Mouse (Mus musculus): Measurements from ENCODE around the gene Hrc. TPM values are rescaled to one million over a fixed set of nuclear protein-coding genes. Genes with fewer than 3 reads are reported as not detected.

Gene Hrc
- total and polyA plus RNA-seq, 3 experiments = 0.10 to 0.21 TPM; not detected in 1

- TF ChIP-seq ZNF384 (IDR thresholded peaks at IDR 0.05; ENCODE audit: low read depth, low read length) = no peak
- peak; percentile 85 for TF ChIP-seq POLR2AphosphoS2 (IDR thresholded peaks at IDR 0.05; ENCODE audit: low read depth, low read length)
- no peak within 1 kb of the TSS for H3K4me3 ChIP-seq (replicated peaks in 1 of 3; ENCODE audit: low read depth in 2 of 3, low read length in 2 of 3, poor library complexity in 1 of 3)
- peaks cover 6 to 16% of the 10 kb centered on the region in 2 experiments for H3K4me1 ChIP-seq (ENCODE audit: control insufficient read depth in 1 of 2, insufficient read depth in 2 of 2)
- no peak within 1 kb of the TSS for H3K9ac ChIP-seq (ENCODE audit: insufficient read depth, low read depth)
- H3K27ac ChIP-seq (ENCODE audit: insufficient read depth, low read depth) = no peak within 1 kb of the TSS
- peaks cover 9% of the 10 kb centered on the region for H3K27me3 ChIP-seq (replicated peaks)
- no peak within 1 kb of the TSS for H3K4me2 ChIP-seq (ENCODE audit: insufficient read depth, low read depth, poor library complexity, severe bottlenecking)
- dilution Hi-C loops (cut with MboI; ENCODE audit: extremely low pct_ligation_motif_present, extremely low pct_unique_long_range_greater_than_20kb, low sequenced_read_pairs) = no loop called here
- in situ Hi-C loops (cut with MboI; ENCODE audit: low pct_ligation_motif_present, low pct_unique_long_range_greater_than_20kb, low sequenced_read_pairs) = no loop called here
- no peaks in the 10 kb centered on the region for H3K9me3 ChIP-seq (replicated peaks; ENCODE audit: low read length)
- DNase-seq (ENCODE audit: extremely low read depth) = peak; percentile 31
- peaks cover 37 to 71% of the 10 kb centered on the region in 2 experiments for H3K36me3 ChIP-seq (replicated peaks in 1 of 2; ENCODE audit: control insufficient read depth in 1 of 2, insufficient read depth in 1 of 2, low read length in 1 of 2)
- H3K79me2 ChIP-seq (replicated peaks; ENCODE audit: control insufficient read depth, extremely low read depth, insufficient read depth, poor library complexity, severe bottlenecking) = no peaks in the 10 kb centered on the region
Measured at GRCm38 (mm10) chr7:45370475-45371311, 35.6 kb downstream of the Hrc start, which contains the start of gene Lin7b. TSS of gene Lin7b (minus strand) at chr7:45370583.

GRCm38 (mm10) chr7:45372371-45372770 is 37.3 kb downstream of the Hrc start:
- dilution Hi-C loops (cut with MboI; ENCODE audit: extremely low pct_ligation_motif_present, extremely low pct_unique_long_range_greater_than_20kb, low sequenced_read_pairs) = no loop called here
- no peaks in the 10 kb centered on the region for H3K27me3 ChIP-seq (replicated peaks)
- H3K36me3 ChIP-seq (replicated peaks in 1 of 2; ENCODE audit: control insufficient read depth in 1 of 2, insufficient read depth in 1 of 2, low read length in 1 of 2) = peaks cover 52 to 88% of the 10 kb centered on the region in 2 experiments
- H3K4me3 ChIP-seq (replicated peaks in 1 of 3; ENCODE audit: low read depth in 2 of 3, low read length in 2 of 3, poor library complexity in 1 of 3) = no peak overlapping the region
- DNase-seq (ENCODE audit: extremely low read depth) = no peak
- H3K9ac ChIP-seq (ENCODE audit: insufficient read depth, low read depth) = no peak overlapping the region
- no peak overlapping the region for H3K27ac ChIP-seq (ENCODE audit: insufficient read depth, low read depth)
- H3K9me3 ChIP-seq (replicated peaks; ENCODE audit: low read length) = no peaks in the 10 kb centered on the region
- TF ChIP-seq NRF1 (IDR thresholded peaks at IDR 0.05; ENCODE audit: low read depth, low read length) (no peak), NELFE (IDR thresholded peaks at IDR 0.05; ENCODE audit: low read depth, low read length) (no peak), ZKSCAN1 (IDR thresholded peaks at IDR 0.05; ENCODE audit: borderline replicate concordance, low read depth, low read length) (no peak), E2F4 (IDR thresholded peaks at IDR 0.05; ENCODE audit: insufficient replicate concordance, low read depth, low read length) (no peak), UBTF (IDR thresholded peaks at IDR 0.05; ENCODE audit: low read depth, low read length) (no peak), IRF4 (IDR thresholded peaks at IDR 0.05; ENCODE audit: low read depth, low read length) (no peak)
- in situ Hi-C loops (cut with MboI; ENCODE audit: low pct_ligation_motif_present, low pct_unique_long_range_greater_than_20kb, low sequenced_read_pairs) = no loop called here
- peaks cover 2 to 11% of the 10 kb centered on the region in 2 experiments for H3K4me1 ChIP-seq (ENCODE audit: control insufficient read depth in 1 of 2, insufficient read depth in 2 of 2)
- no peaks in the 10 kb centered on the region for H3K79me2 ChIP-seq (replicated peaks; ENCODE audit: control insufficient read depth, extremely low read depth, insufficient read depth, poor library complexity, severe bottlenecking)
- no peak overlapping the region for H3K4me2 ChIP-seq (ENCODE audit: insufficient read depth, low read depth, poor library complexity, severe bottlenecking)

GRCm38 (mm10) chr7:45374620-45375019 is 39.5 kb downstream of the Hrc start:
- H3K4me1 ChIP-seq (ENCODE audit: control insufficient read depth in 1 of 2, insufficient read depth in 2 of 2) = no peaks in the 10 kb centered on the region
- dilution Hi-C loops (cut with MboI; ENCODE audit: extremely low pct_ligation_motif_present, extremely low pct_unique_long_range_greater_than_20kb, low sequenced_read_pairs) = no loop called here

More at GRCm38 (mm10) chr7:45374620-45375019, 39.5 kb downstream of the Hrc start:
- Histone ChIP-seq H3K4me2 (ENCODE audit: insufficient read depth, low read depth, poor library complexity, severe bottlenecking) (no peak overlapping the region), H3K27me3 (replicated peaks) (no peaks in the 10 kb centered on the region), H3K4me3 (replicated peaks in 1 of 3; ENCODE audit: low read depth in 2 of 3, low read length in 2 of 3, poor library complexity in 1 of 3) (no peak overlapping the region), H3K9me3 (replicated peaks; ENCODE audit: low read length) (no peaks in the 10 kb centered on the region), H3K9ac (ENCODE audit: insufficient read depth, low read depth) (no peak overlapping the region), H3K27ac (ENCODE audit: insufficient read depth, low read depth) (no peak overlapping the region), H3K36me3 (replicated peaks in 1 of 2; ENCODE audit: control insufficient read depth in 1 of 2, insufficient read depth in 1 of 2, low read length in 1 of 2) (peaks cover 70 to 92% of the 10 kb centered on the region in 2 experiments), H3K79me2 (replicated peaks; ENCODE audit: control insufficient read depth, extremely low read depth, insufficient read depth, poor library complexity, severe bottlenecking) (no peaks in the 10 kb centered on the region; the same call in 1 of the 2 replicates)
- TF ChIP-seq NELFE (IDR thresholded peaks at IDR 0.05; ENCODE audit: low read depth, low read length) (no peak), SIN3A (IDR thresholded peaks at IDR 0.05; ENCODE audit: low read length) (no peak), BHLHE40 (IDR thresholded peaks at IDR 0.05; ENCODE audit: low read depth, low read length) (no peak), MEF2A (IDR thresholded peaks at IDR 0.05; ENCODE audit: borderline replicate concordance, low read depth, low read length) (no peak), HCFC1 (IDR thresholded peaks at IDR 0.05; ENCODE audit: low read depth, low read length) (no peak)
- DNase-seq (ENCODE audit: extremely low read depth) = no peak
- in situ Hi-C loops (cut with MboI; ENCODE audit: low pct_ligation_motif_present, low pct_unique_long_range_greater_than_20kb, low sequenced_read_pairs) = no loop called here
